Mouse (Mus musculus) midbrain, embryonic 15.5 days (tissue): ENCODE results near the gene Gm43720. TPM values are rescaled to one million over a fixed set of nuclear protein-coding genes. Genes with fewer than 3 reads are reported as not detected.

Experiments
- ATAC-seq: fragments of 200-750 bp; cut with Nextera tagmentation; replicated peaks from 2 replicates; pipeline ENCODE4 v1.8.0; 2017; ENCODE audit warnings: moderate TSS enrichment
- H3K27ac ChIP-seq: fragments of 300-500 bp; sonication (generic); 2 replicates; pipeline ENCODE4 v1.5.1; 2015; ENCODE audit warnings: mild to moderate bottlenecking, inconsistent platforms
- H3K27me3 ChIP-seq: fragments of 300-500 bp; sonication (generic); replicated peaks from 2 replicates; pipeline ENCODE4 v1.6.1; 2015; ENCODE audit warnings: inconsistent platforms
- H3K36me3 ChIP-seq: fragments of 300-500 bp; sonication (generic); replicated peaks from 2 replicates; pipeline ENCODE4 v1.6.1; 2015; ENCODE audit warnings: inconsistent platforms
- H3K4me1 ChIP-seq: fragments of 300-500 bp; sonication (generic); 2 replicates; pipeline ENCODE4 v1.6.1; 2015; ENCODE audit warnings: inconsistent platforms
- H3K4me2 ChIP-seq: fragments of 300-500 bp; sonication (generic); 2 replicates; pipeline ENCODE4 v1.6.1; 2015; ENCODE audit warnings: inconsistent platforms, mild to moderate bottlenecking, moderate library complexity
- H3K4me3 ChIP-seq: fragments of 300-500 bp; sonication (generic); 2 replicates; pipeline ENCODE4 v1.5.1; 2015; ENCODE audit warnings: mild to moderate bottlenecking, inconsistent platforms
- H3K9ac ChIP-seq: fragments of 300-500 bp; sonication (generic); 2 replicates; pipeline ENCODE4 v1.6.1; 2015; ENCODE audit warnings: mild to moderate bottlenecking, inconsistent platforms
- H3K9me3 ChIP-seq: fragments of 300-500 bp; sonication (generic); 2 replicates; pipeline ENCODE4 v1.6.1; 2016; ENCODE audit warnings: inconsistent platforms
- WGBS: fragments of 180-500 bp; shearing (Covaris S2); methylation state at CpG from one replicate; pipeline ENCODE4 v1.1.7; 2015; ENCODE audit warnings: mixed read lengths; 5-methylcytosine and 5-hydroxymethylcytosine counted together
- polyA plus RNA-seq: library from polyadenylated mRNA; unstranded; fragments of >200 nt; fragmentation: Nextera tagmentation; extraction: Ambion mirVana; gene quantifications from 2 replicates; pipeline ENCODE4 v1.2.1, GENCODE M21; 2015

Gm43720 gene
- polyA plus RNA-seq, 1 experiment from 2014 or later: 0.04 TPM

- 59% methylated on average over 8 of the region's 8 CpGs for WGBS
- no peak overlapping the region for H3K4me3 ChIP-seq
- H3K4me1 ChIP-seq: peaks cover 59% of the 10 kb centered on the region
- H3K27ac ChIP-seq: no peak overlapping the region
- no peaks in the 10 kb centered on the region for H3K9me3 ChIP-seq
- peaks cover 3% of the 10 kb centered on the region; the same call in 1 of the 2 replicates for H3K36me3 ChIP-seq
- no peak overlapping the region for H3K9ac ChIP-seq
- no peak for ATAC-seq
- H3K27me3 ChIP-seq: no peaks in the 10 kb centered on the region
- H3K4me2 ChIP-seq: no peak overlapping the region
Measured at GRCm38 (mm10) chr5:138274186-138274585, 5.6 kb downstream of the Gm43720 start.

- no peak within 1 kb of the TSS for H3K9ac ChIP-seq
- 0 out of 2 replicates have a peak, but pooled peaks have one; percentile 22 for ATAC-seq
- H3K27ac ChIP-seq: no peak within 1 kb of the TSS
- no peak within 1 kb of the TSS for H3K4me3 ChIP-seq
- WGBS: 3% methylated on average over 12 of the region's 12 CpGs
- H3K4me1 ChIP-seq: peaks cover 43% of the 10 kb centered on the region
- H3K4me2 ChIP-seq: peak within 1 kb of the TSS; percentile 22
- H3K36me3 ChIP-seq: peaks cover 3% of the 10 kb centered on the region; the same call in 1 of the 2 replicates
- H3K9me3 ChIP-seq: no peaks in the 10 kb centered on the region
- H3K27me3 ChIP-seq: no peaks in the 10 kb centered on the region
Measured at GRCm38 (mm10) chr5:138272409-138272923, 7.3 kb downstream of the Gm43720 start, which contains the start of gene Gal3st4. Gal3st4 (minus strand) TSS chr5:138272840.

GRCm38 (mm10) chr5:138271232-138271631, 8.5 kb downstream of the Gm43720 start:
- Histone ChIP-seq H3K36me3 (no peaks in the 10 kb centered on the region), H3K9me3 (no peaks in the 10 kb centered on the region), H3K4me1 (peaks cover 31% of the 10 kb centered on the region), H3K27ac (no peak overlapping the region), H3K4me3 (no peak overlapping the region), H3K4me2 (no peak overlapping the region), H3K27me3 (no peaks in the 10 kb centered on the region), H3K9ac (no peak overlapping the region)
- 45% methylated on average over 3 of the region's 3 CpGs for WGBS
- no peak for ATAC-seq

- H3K9me3 ChIP-seq: no peaks in the 10 kb centered on the region
- no peaks in the 10 kb centered on the region for H3K36me3 ChIP-seq
- 90% methylated on average over 4 of the region's 4 CpGs for WGBS
- no peak overlapping the region for H3K4me2 ChIP-seq
- H3K4me3 ChIP-seq: no peak overlapping the region
- no peak overlapping the region for H3K9ac ChIP-seq
- H3K27ac ChIP-seq: no peak overlapping the region
- ATAC-seq: no peak
- no peaks in the 10 kb centered on the region for H3K27me3 ChIP-seq
- peaks cover 24% of the 10 kb centered on the region for H3K4me1 ChIP-seq
Measured at GRCm38 (mm10) chr5:138268980-138269379, 10.8 kb downstream of the Gm43720 start.

DNA sequence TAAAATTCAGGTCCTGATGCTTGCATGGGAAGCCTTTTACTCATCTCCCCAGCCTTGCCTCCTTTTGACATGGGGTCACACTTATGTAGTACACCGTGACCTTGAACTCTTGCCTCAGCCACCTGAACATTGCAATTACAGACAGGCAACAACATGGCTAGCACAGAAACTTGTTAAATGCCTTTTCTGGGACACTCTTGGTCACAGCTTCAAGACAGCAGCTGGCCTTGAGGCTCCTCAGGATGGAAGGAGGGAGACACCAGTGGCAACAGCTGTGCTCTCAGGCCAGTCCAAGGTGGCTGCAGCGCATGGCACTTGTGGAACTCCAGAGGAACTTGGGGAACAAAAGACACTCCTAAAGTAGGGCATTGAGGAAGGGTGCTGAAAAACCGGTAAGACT, 12.6 kb downstream of the Gm43720 start:
- H3K36me3 ChIP-seq: no peaks in the 10 kb centered on the region
- no peak overlapping the region for H3K4me2 ChIP-seq
- peaks cover 24% of the 10 kb centered on the region for H3K4me1 ChIP-seq
- no peak overlapping the region for H3K9ac ChIP-seq
- no peak overlapping the region for H3K27ac ChIP-seq
- H3K9me3 ChIP-seq: no peaks in the 10 kb centered on the region
- H3K27me3 ChIP-seq: no peaks in the 10 kb centered on the region
- H3K4me3 ChIP-seq: no peak overlapping the region
- WGBS: 93% methylated on average over 3 of the region's 3 CpGs
- no peak for ATAC-seq

- peaks cover 10% of the 10 kb centered on the region for H3K36me3 ChIP-seq
- H3K27ac ChIP-seq: no peak overlapping the region
- H3K4me2 ChIP-seq: no peak overlapping the region
- peaks cover 27% of the 10 kb centered on the region for H3K4me1 ChIP-seq
- no peak overlapping the region for H3K4me3 ChIP-seq
- no peak overlapping the region for H3K9ac ChIP-seq
- no peaks in the 10 kb centered on the region for H3K9me3 ChIP-seq
- no peaks in the 10 kb centered on the region for H3K27me3 ChIP-seq
- ATAC-seq: no peak
- 96% methylated on average over 4 of the region's 4 CpGs for WGBS
Measured at GRCm38 (mm10) chr5:138265712-138266111, 14.0 kb downstream of the Gm43720 start.

DNA sequence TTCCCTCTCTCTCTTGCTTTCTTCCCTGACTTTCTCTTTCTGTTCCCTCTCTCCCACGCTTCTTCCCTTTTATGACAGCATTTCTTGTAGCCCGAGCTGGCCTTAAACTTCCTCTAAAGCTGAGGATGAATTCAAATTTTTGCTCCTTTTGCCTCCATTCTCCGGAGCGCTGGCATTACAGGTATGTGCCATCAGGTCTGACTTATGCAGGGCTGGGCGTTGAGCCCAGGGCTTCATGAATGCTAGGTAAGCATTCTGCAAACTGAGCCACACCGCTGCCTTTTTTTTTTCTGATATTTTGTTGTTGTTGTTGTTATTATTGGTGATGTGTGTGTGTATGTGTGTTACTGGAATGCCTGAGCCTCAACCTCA, 15.6 kb downstream of the Gm43720 start:
- Histone ChIP-seq H3K4me1 (peaks cover 27% of the 10 kb centered on the region), H3K27me3 (no peaks in the 10 kb centered on the region), H3K36me3 (peaks cover 15% of the 10 kb centered on the region), H3K27ac (peak overlapping the region; percentile 82), H3K9me3 (no peaks in the 10 kb centered on the region), H3K4me2 (peak overlapping the region; percentile 67), H3K9ac (peak overlapping the region; percentile 86), H3K4me3 (peak overlapping the region; percentile 82)
- WGBS: 18% methylated on average over 6 of the region's 6 CpGs
- ATAC-seq: no peak

GRCm38 (mm10) chr5:138263260-138264206, 16.2 kb downstream of the Gm43720 start, which contains the start of gene BC037034:
BC037034 (minus strand) TSS chr5:138264033.
- H3K9ac ChIP-seq: peak within 1 kb of the TSS; percentile 86
- ATAC-seq: peak; percentile 94
- no peaks in the 10 kb centered on the region for H3K9me3 ChIP-seq
- peaks cover 16% of the 10 kb centered on the region for H3K36me3 ChIP-seq
- WGBS: under 1% methylated on average over 61 of the region's 71 CpGs
- H3K4me1 ChIP-seq: peaks cover 27% of the 10 kb centered on the region
- H3K4me2 ChIP-seq: peak within 1 kb of the TSS; percentile 67
- H3K27me3 ChIP-seq: no peaks in the 10 kb centered on the region
- peak within 1 kb of the TSS; percentile 82 for H3K4me3 ChIP-seq
- peak within 1 kb of the TSS; percentile 82 for H3K27ac ChIP-seq

DNA sequence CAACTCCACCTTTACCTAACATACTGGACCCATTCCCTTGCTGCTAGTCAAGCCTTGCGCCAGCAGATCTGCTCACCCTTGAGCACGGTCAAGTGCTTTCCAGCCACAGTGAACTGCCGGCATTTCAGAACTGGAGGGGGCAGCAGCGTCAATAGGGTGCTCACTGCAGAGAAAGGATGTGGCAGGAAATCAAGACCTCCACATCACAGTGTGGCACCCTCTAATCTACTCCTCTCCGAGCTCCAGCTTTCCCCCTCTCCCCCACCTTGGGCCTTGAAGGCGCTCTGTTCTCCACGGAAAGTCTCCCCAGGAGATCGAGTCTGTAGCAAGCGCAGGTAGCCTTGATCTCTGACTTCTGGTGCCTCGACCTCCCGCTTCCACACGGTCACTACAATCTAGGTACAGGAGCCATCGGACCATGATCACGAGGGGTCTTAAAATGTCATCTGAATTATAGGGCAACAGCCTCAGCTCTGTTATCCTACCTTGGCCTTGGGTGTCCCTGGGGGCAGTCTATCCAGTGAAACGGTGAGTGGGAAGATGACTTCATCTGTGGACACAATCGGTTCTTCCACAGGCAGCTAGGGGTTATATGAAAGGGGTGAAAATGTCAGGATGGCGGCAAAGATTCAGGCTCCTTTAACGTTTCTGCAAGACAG, 17.0 kb downstream of the Gm43720 start:
- no peaks in the 10 kb centered on the region for H3K9me3 ChIP-seq
- peaks cover 21% of the 10 kb centered on the region for H3K36me3 ChIP-seq
- 0 out of 2 replicates have a peak overlapping the region, but pooled peaks have one; percentile 14 for H3K27ac ChIP-seq
- H3K9ac ChIP-seq: peak overlapping the region; percentile 86
- H3K4me3 ChIP-seq: peak overlapping the region; percentile 82
- peak overlapping the region; percentile 67 for H3K4me2 ChIP-seq
- peaks cover 27% of the 10 kb centered on the region for H3K4me1 ChIP-seq
- no peaks in the 10 kb centered on the region for H3K27me3 ChIP-seq
- peak; percentile 3; the same call in 1 of the 2 replicates for ATAC-seq
- 67% methylated on average over 18 of the region's 18 CpGs for WGBS

GRCm38 (mm10) chr5:138262001-138262400, 17.8 kb downstream of the Gm43720 start:
- H3K27ac ChIP-seq: 0 out of 2 replicates have a peak overlapping the region, but pooled peaks have one; percentile 14
- no peaks in the 10 kb centered on the region for H3K27me3 ChIP-seq
- ATAC-seq: no peak
- peak overlapping the region; percentile 67 for H3K4me2 ChIP-seq
- 92% methylated on average over 4 of the region's 4 CpGs for WGBS
- H3K36me3 ChIP-seq: peaks cover 21% of the 10 kb centered on the region
- no peaks in the 10 kb centered on the region for H3K9me3 ChIP-seq
- peaks cover 27% of the 10 kb centered on the region for H3K4me1 ChIP-seq
- H3K9ac ChIP-seq: no peak overlapping the region
- no peak overlapping the region for H3K4me3 ChIP-seq

- 92% methylated on average over 11 of the region's 11 CpGs for WGBS
- Histone ChIP-seq H3K4me2 (no peak overlapping the region), H3K4me3 (no peak overlapping the region), H3K27ac (no peak overlapping the region), H3K9ac (no peak overlapping the region), H3K36me3 (peaks cover 21% of the 10 kb centered on the region), H3K4me1 (peaks cover 36% of the 10 kb centered on the region), H3K9me3 (no peaks in the 10 kb centered on the region), H3K27me3 (no peaks in the 10 kb centered on the region)
- ATAC-seq: no peak
Measured at GRCm38 (mm10) chr5:138260834-138261233, 18.9 kb downstream of the Gm43720 start.

- H3K4me2 ChIP-seq: no peak overlapping the region
- 91% methylated on average over 10 of the region's 10 CpGs for WGBS
- no peak overlapping the region for H3K27ac ChIP-seq
- H3K9ac ChIP-seq: no peak overlapping the region
- H3K9me3 ChIP-seq: no peaks in the 10 kb centered on the region
- H3K36me3 ChIP-seq: peaks cover 21% of the 10 kb centered on the region
- peaks cover 34% of the 10 kb centered on the region for H3K4me1 ChIP-seq
- H3K4me3 ChIP-seq: no peak overlapping the region
- no peak for ATAC-seq
- no peaks in the 10 kb centered on the region for H3K27me3 ChIP-seq
Measured at GRCm38 (mm10) chr5:138260051-138260450, 19.7 kb downstream of the Gm43720 start.
